Mouse (Mus musculus): ENCODE measurements at regions not wholly inside any gene's neighbourhood (a gene's known extent, or its start where the extent isn't known, plus 50 kb on each side); places are given as distances from the start of the nearest gene placed in this dataset.

GRCm38 (mm10) chr3:66695661-66696253 lies 285.4 kb upstream of the Rsrc1 start:
- no peaks in the 10 kb centered on the region for H3K4me1 ChIP-seq (ENCODE audit: control insufficient read depth, insufficient read depth, low read length)
- H3K36me3 ChIP-seq (ENCODE audit: control insufficient read depth, insufficient read depth, low read length) = no peaks in the 10 kb centered on the region
- 90% methylated on average over 6 of the region's 6 CpGs for WGBS
- no peak overlapping the region for H3K4me3 ChIP-seq (ENCODE audit: low read depth, low read length)
- H3K27me3 ChIP-seq (ENCODE audit: control insufficient read depth, insufficient read depth, low read length) = no peaks in the 10 kb centered on the region
- no peaks in the 10 kb centered on the region for H3K9me3 ChIP-seq (ENCODE audit: control insufficient read depth, low read length)
- no peak overlapping the region for H3K27ac ChIP-seq (ENCODE audit: low read depth, low read length)
- no peak for DNase-seq (ENCODE audit: low spot score)
- no peak overlapping the region for H3K4me2 ChIP-seq (ENCODE audit: low read depth)
- no peak overlapping the region for H3K9ac ChIP-seq (ENCODE audit: low read length)
- no peak for ATAC-seq (ENCODE audit: insufficient read depth, low FRiP score, low TSS enrichment)

GRCm38 (mm10) chr3:66698083-66698482 lies 283.1 kb upstream of the Rsrc1 start:
- H3K4me3 ChIP-seq (ENCODE audit: low read depth, low read length) = no peak overlapping the region
- WGBS = 88% methylated on average over 5 of the region's 5 CpGs
- DNase-seq (ENCODE audit: low spot score) (no peak), ATAC-seq (ENCODE audit: insufficient read depth, low FRiP score, low TSS enrichment) (no peak)
- no peaks in the 10 kb centered on the region for H3K36me3 ChIP-seq (ENCODE audit: control insufficient read depth, insufficient read depth, low read length)
- H3K9me3 ChIP-seq (ENCODE audit: control insufficient read depth, low read length) = no peaks in the 10 kb centered on the region
- no peaks in the 10 kb centered on the region for H3K4me1 ChIP-seq (ENCODE audit: control insufficient read depth, insufficient read depth, low read length)
- H3K27me3 ChIP-seq (ENCODE audit: control insufficient read depth, insufficient read depth, low read length) = no peaks in the 10 kb centered on the region
- H3K27ac ChIP-seq (ENCODE audit: low read depth, low read length) = no peak overlapping the region
- H3K4me2 ChIP-seq (ENCODE audit: low read depth) = no peak overlapping the region
- H3K9ac ChIP-seq (ENCODE audit: low read length) = no peak overlapping the region

- DNase-seq (ENCODE audit: low spot score) = no peak
- Histone ChIP-seq H3K4me1 (ENCODE audit: control insufficient read depth, insufficient read depth, low read length) (no peaks in the 10 kb centered on the region), H3K4me2 (ENCODE audit: low read depth) (no peak overlapping the region), H3K36me3 (ENCODE audit: control insufficient read depth, insufficient read depth, low read length) (no peaks in the 10 kb centered on the region), H3K27ac (ENCODE audit: low read depth, low read length) (no peak overlapping the region), H3K9me3 (ENCODE audit: control insufficient read depth, low read length) (no peaks in the 10 kb centered on the region), H3K4me3 (ENCODE audit: low read depth, low read length) (no peak overlapping the region), H3K9ac (ENCODE audit: low read length) (no peak overlapping the region), H3K27me3 (ENCODE audit: control insufficient read depth, insufficient read depth, low read length) (no peaks in the 10 kb centered on the region)
- ATAC-seq (ENCODE audit: insufficient read depth, low FRiP score, low TSS enrichment) = no peak
- WGBS = 80% methylated on average over 4 of the region's 4 CpGs
These were observed 275.4 kb upstream of the Rsrc1 start for GRCm38 (mm10) chr3:66705766-66706165.

- DNase-seq (ENCODE audit: low spot score) = no peak
- no peak overlapping the region for H3K4me2 ChIP-seq (ENCODE audit: low read depth)
- no peaks in the 10 kb centered on the region for H3K36me3 ChIP-seq (ENCODE audit: control insufficient read depth, insufficient read depth, low read length)
- H3K4me1 ChIP-seq (ENCODE audit: control insufficient read depth, insufficient read depth, low read length) = no peaks in the 10 kb centered on the region
- H3K9ac ChIP-seq (ENCODE audit: low read length) = no peak overlapping the region
- no peaks in the 10 kb centered on the region for H3K9me3 ChIP-seq (ENCODE audit: control insufficient read depth, low read length)
- 54% methylated on average over 1 of the region's 1 CpGs for WGBS
- no peaks in the 10 kb centered on the region for H3K27me3 ChIP-seq (ENCODE audit: control insufficient read depth, insufficient read depth, low read length)
- no peak overlapping the region for H3K4me3 ChIP-seq (ENCODE audit: low read depth, low read length)
- 0 out of 2 replicates have a peak, but pooled peaks have one; percentile 49 for ATAC-seq (ENCODE audit: insufficient read depth, low FRiP score, low TSS enrichment)
- H3K27ac ChIP-seq (ENCODE audit: low read depth, low read length) = no peak overlapping the region
These were observed 245.7 kb upstream of the Rsrc1 start for GRCm38 (mm10) chr3:66735468-66735867.

GRCm38 (mm10) chr3:66738201-66739062 lies 242.8 kb upstream of the Rsrc1 start:
- 70% methylated on average over 12 of the region's 12 CpGs for WGBS
- ATAC-seq (ENCODE audit: insufficient read depth, low FRiP score, low TSS enrichment) (0 out of 2 replicates have a peak, but pooled peaks have one; percentile 28), DNase-seq (ENCODE audit: low spot score) (peak; percentile 21)
- no peak overlapping the region for H3K9ac ChIP-seq (ENCODE audit: low read length)
- no peaks in the 10 kb centered on the region for H3K27me3 ChIP-seq (ENCODE audit: control insufficient read depth, insufficient read depth, low read length)
- no peaks in the 10 kb centered on the region for H3K9me3 ChIP-seq (ENCODE audit: control insufficient read depth, low read length)
- no peak overlapping the region for H3K27ac ChIP-seq (ENCODE audit: low read depth, low read length)
- no peaks in the 10 kb centered on the region for H3K36me3 ChIP-seq (ENCODE audit: control insufficient read depth, insufficient read depth, low read length)
- H3K4me2 ChIP-seq (ENCODE audit: low read depth) = no peak overlapping the region
- H3K4me1 ChIP-seq (ENCODE audit: control insufficient read depth, insufficient read depth, low read length) = no peaks in the 10 kb centered on the region
- no peak overlapping the region for H3K4me3 ChIP-seq (ENCODE audit: low read depth, low read length)

GRCm38 (mm10) chr3:66739356-66740014 lies 241.7 kb upstream of the Rsrc1 start:
- DNase-seq (ENCODE audit: low spot score) (no peak), ATAC-seq (ENCODE audit: insufficient read depth, low FRiP score, low TSS enrichment) (no peak)
- H3K27me3 ChIP-seq (ENCODE audit: control insufficient read depth, insufficient read depth, low read length) = no peaks in the 10 kb centered on the region

GRCm38 (mm10) chr3:66744133-66744913 lies 236.9 kb upstream of the Rsrc1 start:
- no peak overlapping the region for H3K4me3 ChIP-seq (ENCODE audit: low read depth, low read length)
- ATAC-seq (ENCODE audit: insufficient read depth, low FRiP score, low TSS enrichment) (no peak), DNase-seq (ENCODE audit: low spot score) (no peak)
- no peaks in the 10 kb centered on the region for H3K9me3 ChIP-seq (ENCODE audit: control insufficient read depth, low read length)
- H3K27ac ChIP-seq (ENCODE audit: low read depth, low read length) = no peak overlapping the region
- H3K27me3 ChIP-seq (ENCODE audit: control insufficient read depth, insufficient read depth, low read length) = no peaks in the 10 kb centered on the region
- H3K36me3 ChIP-seq (ENCODE audit: control insufficient read depth, insufficient read depth, low read length) = no peaks in the 10 kb centered on the region
- no peak overlapping the region for H3K9ac ChIP-seq (ENCODE audit: low read length)
- WGBS = 75% methylated on average over 11 of the region's 11 CpGs
- 0 out of 2 replicates have a peak, but pooled peaks cover 2% of the 10 kb centered on the region for H3K4me1 ChIP-seq (ENCODE audit: control insufficient read depth, insufficient read depth, low read length)
- H3K4me2 ChIP-seq (ENCODE audit: low read depth) = no peak overlapping the region

More at GRCm38 (mm10) chr3:66739356-66740014, 241.7 kb upstream of the Rsrc1 start:
- no peak overlapping the region for H3K9ac ChIP-seq (ENCODE audit: low read length)
- H3K9me3 ChIP-seq (ENCODE audit: control insufficient read depth, low read length) = no peaks in the 10 kb centered on the region
- H3K4me3 ChIP-seq (ENCODE audit: low read depth, low read length) = no peak overlapping the region
- no peak overlapping the region for H3K4me2 ChIP-seq (ENCODE audit: low read depth)
- H3K27ac ChIP-seq (ENCODE audit: low read depth, low read length) = no peak overlapping the region
- H3K36me3 ChIP-seq (ENCODE audit: control insufficient read depth, insufficient read depth, low read length) = no peaks in the 10 kb centered on the region
- WGBS = 35% methylated on average over 7 of the region's 7 CpGs
- no peaks in the 10 kb centered on the region for H3K4me1 ChIP-seq (ENCODE audit: control insufficient read depth, insufficient read depth, low read length)

GRCm38 (mm10) chr3:66746373-66747072 lies 234.7 kb upstream of the Rsrc1 start:
- H3K4me1 ChIP-seq (ENCODE audit: control insufficient read depth, insufficient read depth, low read length) = 0 out of 2 replicates have a peak, but pooled peaks cover 2% of the 10 kb centered on the region
- H3K27me3 ChIP-seq (ENCODE audit: control insufficient read depth, insufficient read depth, low read length) = no peaks in the 10 kb centered on the region
- no peak overlapping the region for H3K4me2 ChIP-seq (ENCODE audit: low read depth)
- peak; percentile 38; the same call in 1 of the 2 replicates for ATAC-seq (ENCODE audit: insufficient read depth, low FRiP score, low TSS enrichment)
- peak; percentile 54 for DNase-seq (ENCODE audit: low spot score)
- 71% methylated on average over 19 of the region's 19 CpGs for WGBS
- H3K36me3 ChIP-seq (ENCODE audit: control insufficient read depth, insufficient read depth, low read length) = no peaks in the 10 kb centered on the region
- H3K27ac ChIP-seq (ENCODE audit: low read depth, low read length) = no peak overlapping the region
- no peaks in the 10 kb centered on the region for H3K9me3 ChIP-seq (ENCODE audit: control insufficient read depth, low read length)
- H3K9ac ChIP-seq (ENCODE audit: low read length) = no peak overlapping the region
- no peak overlapping the region for H3K4me3 ChIP-seq (ENCODE audit: low read depth, low read length)
